Mouse (Mus musculus) lung, adult 2 months (tissue): ENCODE measurements around the gene Tcf7.

Experiments
- CTCF ChIP-seq: fragments of 200-500 bp; IDR thresholded peaks from 2 replicates; pipeline ENCODE4 v1.5.1; 2011; ENCODE audit warnings: mild to moderate bottlenecking, low read length, control low read depth; ENCODE audit not compliant: insufficient read depth
- POLR2A ChIP-seq: fragments of 200-500 bp; IDR thresholded peaks from 2 replicates; pipeline ENCODE4 v1.6.1; 2011; ENCODE audit warnings: low read depth, mild to moderate bottlenecking, control low read depth, low read length, borderline replicate concordance; ENCODE audit errors: extremely low read depth

- TF ChIP-seq CTCF (no peak), POLR2A (no peak)
These were observed 24.1 kb downstream of the Tcf7 start for GRCm38 (mm10) chr11:52258711-52259110.
